Comparison of ENCODE assay signal across 11 mouse cellular contexts in genomic region chr5:34183976-34184375, GRCm38 (mm10). TPM values are rescaled to one million over a fixed set of nuclear protein-coding genes. Genes with fewer than 3 reads are reported as not detected.
DNase-seq lines count a peak whose midpoint lies in the region; ATAC-seq lines count a peak whose summit lies in the region.
"Had no signal": no experiment of that assay in that cellular context is flagged by ENCODE, and none has a peak within 500 bp of the region (broad histone marks: within the 10 kb centered on the region; RNA-seq: fewer than 3 reads in every experiment).

No protein-coding gene starts in this region.

- no peak overlapping the region for H3K4me3 ChIP-seq in heart, embryonic 12.5 days
- no peak overlapping the region for H3K4me3 ChIP-seq in liver, embryonic 11.5 days (ENCODE audit: low read depth, low read length)
- H3K4me3 ChIP-seq in liver, embryonic 12.5 days: no peak overlapping the region
- H3K4me3 ChIP-seq: embryonic facial prominence, embryonic 15.5 days; neural tube, embryonic 13.5 days had no signal

- whole genome bisulfite sequencing in heart, embryonic 12.5 days: 85% methylated on average over 3 of the region's 3 CpGs
- WGBS in liver, embryonic 11.5 days: 77% methylated on average over 3 of the region's 3 CpGs
- 70% methylated on average over 3 of the region's 3 CpGs for WGBS in liver, embryonic 12.5 days (ENCODE audit: insufficient replicate concordance)

- peak overlapping the region; percentile 73; the same call in 1 of the 2 replicates for H3K27ac ChIP-seq in heart, embryonic 12.5 days (ENCODE audit: poor library complexity, severe bottlenecking)
- H3K27ac ChIP-seq in liver, embryonic 11.5 days (ENCODE audit: low read depth, low read length): no peak overlapping the region
- no peak overlapping the region for H3K27ac ChIP-seq in liver, embryonic 12.5 days
- H3K27ac ChIP-seq: embryonic facial prominence, embryonic 15.5 days; macrophage; neural tube, embryonic 13.5 days had no signal

- H3K27me3 ChIP-seq in heart, embryonic 12.5 days (replicated peaks): no peaks in the 10 kb centered on the region
- no peaks in the 10 kb centered on the region for H3K27me3 ChIP-seq in liver, embryonic 11.5 days (replicated peaks; ENCODE audit: control insufficient read depth, insufficient read depth, low read length)
- no peaks in the 10 kb centered on the region for H3K27me3 ChIP-seq in liver, embryonic 12.5 days (replicated peaks)
- H3K27me3 ChIP-seq: embryonic facial prominence, embryonic 15.5 days; neural tube, embryonic 13.5 days had no signal

- no peak overlapping the region for H3K4me2 ChIP-seq in heart, embryonic 12.5 days
- H3K4me2 ChIP-seq in liver, embryonic 11.5 days: no peak overlapping the region
- H3K4me2 ChIP-seq in liver, embryonic 12.5 days: no peak overlapping the region
- H3K4me2 ChIP-seq: embryonic facial prominence, embryonic 15.5 days had no signal

- no peak overlapping the region for H3K9ac ChIP-seq in heart, embryonic 12.5 days
- no peak overlapping the region for H3K9ac ChIP-seq in liver, embryonic 11.5 days (ENCODE audit: low read depth, low read length)
- no peak overlapping the region for H3K9ac ChIP-seq in liver, embryonic 12.5 days
- H3K9ac ChIP-seq: embryonic facial prominence, embryonic 15.5 days had no signal

- DNase-seq in heart, adult 18-20 months: no peak
- DNase-seq in liver, embryonic 11.5 days (ENCODE audit: low spot score): peak; percentile 20
- DNase-seq in urinary bladder, postnatal 4 days (ENCODE audit: low spot score in 2 of 2): peak; percentile 13 to 51
- no peak for DNase-seq in urinary bladder, postnatal 10 days (ENCODE audit: low spot score)

- H3K36me3 ChIP-seq in heart, embryonic 12.5 days: peaks cover 24% of the 10 kb centered on the region
- H3K36me3 ChIP-seq in liver, embryonic 11.5 days (ENCODE audit: control insufficient read depth, insufficient read depth, low read length): no peaks in the 10 kb centered on the region
- peaks cover 10% of the 10 kb centered on the region; the same call in 1 of the 2 replicates for H3K36me3 ChIP-seq in liver, embryonic 12.5 days

- no peak for ATAC-seq in heart, embryonic 12.5 days (ENCODE audit: insufficient number of reproducible peaks, low FRiP score)
- ATAC-seq in liver, embryonic 11.5 days (replicated peaks; ENCODE audit: low FRiP score): no peak
- no peak for ATAC-seq in liver, embryonic 12.5 days
- no peak for ATAC-seq in activated CD4-positive, CD25-positive, alpha-beta regulatory T cell, adult 4 months

- peaks cover 57% of the 10 kb centered on the region for H3K4me1 ChIP-seq in heart, embryonic 12.5 days (replicated peaks)
- peaks cover 8% of the 10 kb centered on the region for H3K4me1 ChIP-seq in liver, embryonic 11.5 days (replicated peaks; ENCODE audit: control insufficient read depth, insufficient read depth, low read length)
- peaks cover 21% of the 10 kb centered on the region for H3K4me1 ChIP-seq in liver, embryonic 12.5 days

- H3K9me3 ChIP-seq in heart, embryonic 12.5 days (replicated peaks): no peaks in the 10 kb centered on the region
- H3K9me3 ChIP-seq in liver, embryonic 11.5 days (ENCODE audit: control insufficient read depth, low read length): no peaks in the 10 kb centered on the region
- no peaks in the 10 kb centered on the region for H3K9me3 ChIP-seq in liver, embryonic 12.5 days (replicated peaks)
- H3K9me3 ChIP-seq: embryonic facial prominence, embryonic 15.5 days; G1E; neural tube, embryonic 13.5 days had no signal

RNA-seq across cellular contexts. Expression of gene Mxd4, which starts 3.5 kb away (rescaled TPM):
- polyA plus RNA-seq in heart, embryonic 12.5 days (2016; fragmentation: Nextera tagmentation; extraction: Ambion mirVana): 23.8 and 24.5 TPM in 2 replicates
- 10 to 100 TPM; 68.7 to 77.8 TPM for total RNA-seq in heart, adult 18-20 months (2021)
- polyA plus RNA-seq in liver, embryonic 11.5 days (2014; fragmentation: Nextera tagmentation; extraction: Ambion mirVana): 8.5 and 12.5 TPM in 2 replicates
- polyA plus RNA-seq in liver, embryonic 12.5 days (2016; fragmentation: Nextera tagmentation; extraction: Ambion mirVana): 5.4 and 5.5 TPM in 2 replicates
- polyA plus RNA-seq in activated CD4-positive, CD25-positive, alpha-beta regulatory T cell, adult 4 months (2017; shearing (Covaris generic)): 100 to 1,000 TPM; 112 to 135 TPM

RNA-seq across cellular contexts. Expression of gene Haus3, which starts 14.6 kb away (rescaled TPM):
- 30.8 and 32.0 TPM in 2 replicates for polyA plus RNA-seq in heart, embryonic 12.5 days (2016; fragmentation: Nextera tagmentation; extraction: Ambion mirVana)
- total RNA-seq in heart, adult 18-20 months (2021): 1 to 10 TPM; 5.3 TPM
- polyA plus RNA-seq in liver, embryonic 11.5 days (2014; fragmentation: Nextera tagmentation; extraction: Ambion mirVana): 47.5 and 51.5 TPM in 2 replicates
- polyA plus RNA-seq in liver, embryonic 12.5 days (2016; fragmentation: Nextera tagmentation; extraction: Ambion mirVana): 38.0 and 39.8 TPM in 2 replicates
- 10 to 100 TPM; 76.9 to 90.0 TPM for polyA plus RNA-seq in activated CD4-positive, CD25-positive, alpha-beta regulatory T cell, adult 4 months (2017; shearing (Covaris generic))

RNA-seq across cellular contexts. Expression of gene Poln, which starts 14.7 kb away (rescaled TPM):
- polyA plus RNA-seq in heart, embryonic 12.5 days (2016; fragmentation: Nextera tagmentation; extraction: Ambion mirVana): 0.37 and 0.40 TPM in 2 replicates
- total RNA-seq in heart, adult 18-20 months (2021): 10 to 100 TPM; 10.9 to 13.0 TPM
- 0.58 and 0.79 TPM in 2 replicates for polyA plus RNA-seq in liver, embryonic 11.5 days (2014; fragmentation: Nextera tagmentation; extraction: Ambion mirVana)
- polyA plus RNA-seq in liver, embryonic 12.5 days (2016; fragmentation: Nextera tagmentation; extraction: Ambion mirVana): 0.48 and 0.56 TPM in 2 replicates
- under 1 TPM; 0.28 to 0.94 TPM for polyA plus RNA-seq in activated CD4-positive, CD25-positive, alpha-beta regulatory T cell, adult 4 months (2017; shearing (Covaris generic))
- polyA plus RNA-seq: G1E, macrophage had no signal

Comparison
In these comparisons a context has a peak if more than half of its experiments do, and no peak if none do; other contexts are left out.
1. DNase-seq: peak in liver, embryonic 11.5 days (single experiment) and urinary bladder, postnatal 4 days (2 of 2); none in heart, adult 18-20 months (0 of 2) and urinary bladder, postnatal 10 days (single experiment).